Mouse (Mus musculus) hindlimb bud, embryonic 11.5 days (tissue): ENCODE results near the gene Catsper2.

Experiments used
- DNase-seq: peaks from one replicate; pipeline ENCODE4 v3.0.0-alpha.2; 2012; ENCODE audit warnings: low read depth, low spot score; ENCODE audit errors: extremely low spot score

Gene Catsper2

GRCm38 (mm10) chr2:121413387-121414042, at the start of gene Catsper2, which contains the start of gene Pdia3:
TSS of gene Catsper2 (minus strand) at chr2:121413792.
TSS of gene Pdia3 (plus strand) at chr2:121413775.
- DNase-seq, result peak; percentile 66

GRCm38 (mm10) chr2:121460071-121460470, 46.5 kb upstream of the Catsper2 start:
- DNase-seq, result no peak

GRCm38 (mm10) chr2:121456692-121457642, 43.4 kb upstream of the Catsper2 start, which contains the start of gene Serinc4:
TSS of gene Serinc4 (minus strand) at chr2:121456781.
- no peak for DNase-seq

- DNase-seq, result no peak
Measured at GRCm38 (mm10) chr2:121455534-121455933, 41.9 kb upstream of the Catsper2 start.

- DNase-seq, result no peak
Measured at GRCm38 (mm10) chr2:121453917-121454316, 40.3 kb upstream of the Catsper2 start.

- DNase-seq, result no peak
Measured at GRCm38 (mm10) chr2:121452990-121453389, 39.4 kb upstream of the Catsper2 start, which contains the start of gene Hypk. TSS of gene Hypk (plus strand) at chr2:121453290.

- no peak for DNase-seq
Measured at GRCm38 (mm10) chr2:121452361-121452760, 38.8 kb upstream of the Catsper2 start.

- no peak for DNase-seq
Measured at GRCm38 (mm10) chr2:121450093-121450492, 36.5 kb upstream of the Catsper2 start.

- DNase-seq, result no peak
Measured at GRCm38 (mm10) chr2:121449545-121450011, 36.0 kb upstream of the Catsper2 start.

GRCm38 (mm10) chr2:121448739-121449535, 35.3 kb upstream of the Catsper2 start, which contains the start of gene Serf2:
TSS of gene Serf2 (plus strand) at chr2:121449195.
- DNase-seq, result peak; percentile 84

GRCm38 (mm10) chr2:121448136-121448535, 34.5 kb upstream of the Catsper2 start:
- no peak for DNase-seq

GRCm38 (mm10) chr2:121447006-121447405, 33.4 kb upstream of the Catsper2 start:
- no peak for DNase-seq

GRCm38 (mm10) chr2:121446506-121446905, 32.9 kb upstream of the Catsper2 start:
- DNase-seq, result no peak

- no peak for DNase-seq
Measured at GRCm38 (mm10) chr2:121445117-121445516, 31.5 kb upstream of the Catsper2 start.

GRCm38 (mm10) chr2:121444178-121444577, 30.6 kb upstream of the Catsper2 start, which contains the start of gene Ell3:
TSS of gene Ell3 (minus strand) at chr2:121444278.
- DNase-seq, result no peak

GRCm38 (mm10) chr2:121443068-121443349, 29.4 kb upstream of the Catsper2 start:
- no peak for DNase-seq

- no peak for DNase-seq
Measured at GRCm38 (mm10) chr2:121442259-121443067, 28.9 kb upstream of the Catsper2 start.

- no peak for DNase-seq
Measured at GRCm38 (mm10) chr2:121441800-121442199, 28.2 kb upstream of the Catsper2 start.

- no peak for DNase-seq
Measured at GRCm38 (mm10) chr2:121440834-121441605, 27.4 kb upstream of the Catsper2 start.
